Mouse (Mus musculus) CH12.LX (cell line): ENCODE measurements around the gene Foxa3.

Experiments
- CTCF ChIP-seq, 2 experiments: IDR thresholded peaks in 1 of 2; conservative IDR thresholded peaks in 1 of 2; 2 replicates each; pipeline ENCODE4 v1.5.1; 2011 to 2012; ENCODE audit warnings: low read depth in 2 of 2, low read length in 2 of 2, improper control_type of control experiment in 1 of 2, inconsistent platforms in 1 of 2, mild to moderate bottlenecking in 1 of 2, moderate library complexity in 1 of 2
- IRF4 ChIP-seq: IDR thresholded peaks from 2 replicates; pipeline ENCODE4 v1.6.1; 2014; ENCODE audit warnings: low read depth, mild to moderate bottlenecking, inconsistent platforms, low read length, improper control_type of control experiment
- ZNF384 ChIP-seq: IDR thresholded peaks from 2 replicates; pipeline ENCODE4 v1.6.1; 2012; ENCODE audit warnings: low read depth, low read length, improper control_type of control experiment, inconsistent platforms

GRCm38 (mm10) chr7:19010581-19010980 lies 12.8 kb downstream of the Foxa3 start:
- no peak for TF ChIP-seq IRF4
- TF ChIP-seq CTCF (conservative IDR thresholded peaks at IDR 0.05 in 1 of 2, IDR thresholded peaks at IDR 0.05 in 1 of 2; ENCODE audit: low read depth in 2 of 2, low read length in 2 of 2) = no peak
- no peak for TF ChIP-seq ZNF384
